Mouse (Mus musculus): ENCODE results near the gene Atp6v1a.

- TF ChIP-seq CTCF (IDR thresholded peaks at IDR 0.05; ENCODE audit: low read depth, low read length) (no peak), POLR2A (IDR thresholded peaks at IDR 0.05; ENCODE audit: borderline replicate concordance, low read depth, low read length) (no peak)
Observed at GRCm38 (mm10) chr16:44175001-44175400, 35.5 kb upstream of the Atp6v1a start.
